Mouse (Mus musculus) heart, adult 18-20 months (tissue): Measurements from ENCODE around the gene Svep1. TPM values are rescaled to one million over a fixed set of nuclear protein-coding genes. Genes with fewer than 3 reads are reported as not detected.

Experiments
- DNase-seq, 2 experiments: peaks; one replicate each; pipeline ENCODE4 v3.0.0; 2021 to 2022; ENCODE audit warnings: mixed read lengths in 1 of 2
- total RNA-seq, 2 experiments: library from RNA; stranded (reverse); gene quantifications; 2 replicates each; pipeline ENCODE4 v1.2.3; 2021

Svep1 gene
- total RNA-seq, 2 experiments from 2014 or later: 3.7 to 3.9 TPM

DNA sequence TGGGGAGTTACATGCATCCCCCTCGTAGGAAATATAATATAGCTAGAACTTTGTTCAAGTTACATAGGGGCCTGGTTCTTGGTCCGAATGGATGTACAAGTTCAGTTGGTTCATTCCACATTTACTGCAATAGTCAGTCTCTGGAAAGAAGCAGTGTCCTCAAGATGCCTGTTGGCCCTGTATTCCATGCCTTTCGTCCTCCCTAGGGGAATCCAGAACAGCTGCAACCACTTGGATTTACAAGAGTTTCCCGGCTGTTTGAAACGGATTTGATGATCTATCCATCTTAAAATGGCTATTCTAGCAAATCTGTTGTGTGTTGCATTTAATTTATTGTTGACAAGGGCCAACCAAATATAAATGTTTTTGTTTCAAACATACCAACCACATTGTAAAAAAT lies 36.2 kb downstream of the Svep1 start:
- peak; percentile 71 to 78 for DNase-seq

DNA sequence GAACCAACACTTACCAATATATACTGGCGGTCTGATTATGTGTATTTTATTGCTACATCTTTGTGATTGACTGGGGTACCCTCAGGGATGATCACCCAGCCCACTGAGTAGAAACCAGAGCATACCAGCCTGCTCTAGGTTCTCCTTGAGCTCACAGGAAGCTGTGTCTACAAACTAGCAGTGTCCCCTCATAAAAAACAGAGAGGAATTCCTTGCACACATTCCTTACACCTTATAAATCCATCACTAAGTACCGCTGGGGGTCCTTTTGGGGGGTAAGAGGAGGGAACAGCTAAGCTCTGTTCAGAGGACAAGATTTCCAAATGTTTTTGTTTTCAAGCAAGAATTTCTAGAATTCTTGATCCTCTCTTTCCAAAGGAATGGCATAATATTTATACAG lies 36.7 kb downstream of the Svep1 start:
- no peak for DNase-seq

DNA sequence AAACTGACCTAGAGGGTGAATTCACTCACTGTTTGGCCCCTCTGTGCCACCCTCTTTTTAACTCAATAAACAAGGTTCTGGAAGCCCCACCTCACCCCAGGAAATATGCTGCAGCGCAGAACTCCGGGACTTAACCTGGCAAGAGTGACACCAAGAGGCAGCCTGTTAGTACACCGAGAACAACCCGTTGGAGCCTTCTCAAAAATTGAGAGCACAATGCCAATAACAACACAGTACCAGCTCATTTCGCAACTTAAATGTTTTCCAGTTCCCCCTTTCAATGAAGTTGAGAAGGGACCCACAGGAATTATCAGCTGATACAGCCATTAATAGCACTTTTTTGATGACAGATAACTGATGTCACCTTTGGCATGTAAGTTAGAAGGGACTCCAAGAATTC lies 38.3 kb downstream of the Svep1 start:
- peak; percentile 53 to 76 for DNase-seq

DNA sequence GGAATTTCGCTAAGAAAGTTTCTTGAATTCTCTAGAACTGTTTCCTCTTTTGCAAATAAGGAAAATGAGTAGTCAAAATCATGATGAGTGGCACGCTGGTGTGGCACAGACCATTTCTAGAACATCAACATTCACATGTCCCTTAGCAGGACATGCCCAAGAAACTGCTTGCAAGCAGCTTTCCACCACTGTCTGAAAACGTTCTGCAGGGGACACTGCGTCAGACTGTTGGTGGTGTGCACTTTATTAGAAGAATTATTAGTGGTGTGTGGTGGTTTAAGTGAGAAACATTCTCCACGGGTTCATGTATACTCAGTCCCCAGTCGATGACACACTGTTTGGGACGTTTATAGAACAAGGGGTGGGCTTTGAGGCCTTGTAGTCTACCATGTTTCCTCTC lies 40.9 kb downstream of the Svep1 start:
- DNase-seq: no peak

DNA sequence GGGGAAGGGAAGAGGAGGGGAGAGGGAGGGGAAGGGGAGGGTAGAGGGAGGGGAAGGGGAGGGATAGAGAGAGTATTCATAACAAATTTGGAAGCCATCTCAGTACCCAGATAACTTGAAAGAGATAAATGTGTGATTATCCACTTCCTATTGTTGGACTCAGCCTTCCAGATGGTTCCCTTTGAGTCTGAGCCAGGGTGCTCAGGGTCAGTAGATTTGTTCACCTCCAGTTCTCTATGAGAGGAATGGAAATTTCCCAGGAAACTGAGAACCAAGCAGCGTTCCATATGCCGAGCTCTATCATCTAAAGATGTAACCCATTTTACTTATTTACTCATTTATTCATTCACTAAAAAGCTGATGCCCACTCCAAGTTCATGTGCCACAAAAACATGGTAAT lies 44.8 kb downstream of the Svep1 start:
- no peak for DNase-seq

DNA sequence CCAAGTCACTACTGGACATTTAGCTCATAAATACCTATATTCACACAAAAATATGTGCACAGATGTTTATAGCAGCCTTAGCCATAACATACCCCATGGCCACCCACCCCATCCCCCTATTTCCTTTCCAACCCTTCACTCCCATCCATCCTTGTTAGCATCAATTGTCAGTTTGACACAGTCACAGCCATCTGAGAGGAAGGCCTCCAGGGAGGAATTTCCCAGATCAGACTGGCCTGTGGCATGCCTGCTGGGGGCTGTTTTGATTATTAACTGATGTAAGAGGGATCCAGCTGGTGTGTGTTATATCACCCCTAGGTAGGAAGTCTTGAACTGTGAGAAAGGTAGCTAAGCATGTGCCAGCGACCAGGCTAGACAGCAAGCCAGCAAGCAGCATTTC lies 47.1 kb downstream of the Svep1 start:
- DNase-seq: no peak

DNA sequence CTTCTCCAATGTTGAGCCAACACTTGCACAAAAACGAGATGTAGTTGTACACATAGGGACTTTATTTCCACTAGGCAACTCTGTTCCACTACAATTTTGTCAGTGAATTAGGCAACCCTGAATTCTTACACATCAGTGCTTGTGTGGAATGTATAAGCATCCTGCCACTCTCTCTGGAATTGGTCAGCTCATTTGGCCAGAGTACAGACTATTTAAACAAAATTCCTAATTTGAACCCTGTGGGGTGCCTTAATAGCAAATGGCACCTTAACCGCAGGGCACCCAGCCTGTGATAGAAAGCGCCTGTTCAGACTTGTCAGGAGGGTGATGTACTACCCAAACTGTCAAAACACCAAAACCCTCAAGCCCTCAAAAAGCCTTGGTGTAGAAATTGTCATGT lies 56.4 kb downstream of the Svep1 start:
- no peak for DNase-seq

DNA sequence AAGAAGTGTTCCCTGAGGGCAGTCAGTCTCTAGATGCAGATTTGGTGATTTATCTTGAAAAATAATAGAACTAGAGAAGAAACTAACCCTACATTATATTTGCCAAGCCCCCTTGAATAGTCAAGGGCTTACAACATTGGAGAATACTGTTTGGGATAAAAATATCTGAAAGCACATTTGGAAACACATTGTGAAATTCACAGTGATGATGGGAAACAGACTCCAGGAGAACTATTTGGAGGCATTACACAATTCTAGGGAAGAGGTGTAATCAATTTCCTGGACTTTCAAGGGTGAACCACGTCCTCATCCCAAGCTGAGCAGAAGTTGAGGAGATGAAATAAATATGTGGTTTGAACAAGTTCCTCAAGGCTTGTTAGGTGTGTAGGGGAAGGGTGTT lies 57.5 kb downstream of the Svep1 start:
- DNase-seq: peak; percentile 6 to 22

DNA sequence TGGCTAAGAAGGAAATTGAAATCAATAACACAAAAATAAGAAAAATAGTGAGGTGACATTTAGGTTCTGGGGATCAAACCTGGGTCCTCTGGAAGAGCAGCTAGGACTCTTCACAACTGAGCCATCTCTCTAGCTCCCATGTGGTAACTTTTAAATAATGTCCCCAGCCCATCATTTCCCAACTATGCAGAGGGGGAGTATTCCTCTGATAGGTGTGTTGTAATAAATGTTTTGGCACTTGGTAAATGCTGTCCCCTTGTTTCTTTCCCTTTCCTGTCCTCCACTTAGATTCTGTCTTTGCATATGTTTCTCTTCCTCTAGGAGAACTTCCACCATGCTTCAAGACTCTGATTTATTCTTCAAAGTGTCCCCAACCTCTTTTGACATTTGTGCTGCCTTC lies 58.1 kb downstream of the Svep1 start:
- no peak for DNase-seq

DNA sequence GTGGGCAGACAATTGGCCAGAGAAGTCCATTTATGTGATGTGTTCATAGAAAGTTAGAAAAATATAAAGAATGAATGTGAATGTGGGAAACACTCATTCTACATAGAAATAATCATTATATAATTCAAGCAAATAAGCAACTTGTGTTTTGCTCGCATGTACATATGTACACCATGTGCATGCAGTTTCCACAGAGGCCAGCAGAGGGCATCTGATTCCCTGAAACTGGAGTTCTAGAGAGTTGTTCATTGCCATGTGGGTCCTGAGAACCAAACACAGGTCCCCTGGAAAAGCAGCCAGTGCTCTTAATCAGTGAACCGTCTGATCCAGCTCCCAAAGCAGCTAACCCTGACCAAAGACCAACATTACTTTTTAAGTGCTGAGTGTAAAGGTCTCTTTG lies 60.0 kb downstream of the Svep1 start:
- DNase-seq: no peak

DNA sequence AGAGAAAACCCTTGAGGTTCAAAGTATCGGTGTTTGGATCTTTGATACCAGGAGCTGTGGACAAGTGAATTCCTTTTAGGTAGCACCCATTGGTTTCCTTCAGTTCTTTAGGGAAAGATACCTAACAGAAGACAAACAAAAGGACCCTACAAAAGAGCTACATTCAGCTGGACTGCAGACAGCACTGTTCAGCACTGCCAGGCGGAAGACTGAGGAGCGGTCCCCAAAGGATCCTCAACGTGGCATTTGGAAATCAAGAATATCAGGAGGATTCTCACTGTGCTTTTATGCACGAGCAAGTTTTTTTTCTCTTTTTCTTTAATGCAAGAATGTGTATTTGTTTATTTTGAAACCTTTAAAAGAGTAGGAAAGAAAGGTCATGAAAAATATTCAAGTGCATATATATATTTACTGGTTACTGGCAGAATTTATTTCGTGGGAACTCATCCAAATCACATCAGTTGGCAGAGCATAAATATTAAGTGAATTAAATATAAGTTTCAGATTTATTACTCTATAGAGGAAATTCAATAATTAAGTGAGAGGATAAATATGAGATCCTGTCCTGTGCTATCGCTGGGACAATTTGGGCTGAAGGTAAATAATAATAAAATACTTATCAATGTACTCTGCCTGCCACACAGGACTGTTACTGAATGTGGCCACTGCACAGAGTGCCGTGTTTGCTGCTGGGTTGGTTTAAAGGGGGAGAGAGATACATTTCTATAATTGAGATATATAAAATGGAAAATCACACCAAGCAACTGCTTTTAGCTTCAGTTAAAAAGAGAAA lies 66.7 kb downstream of the Svep1 start:
- DNase-seq: no peak

DNA sequence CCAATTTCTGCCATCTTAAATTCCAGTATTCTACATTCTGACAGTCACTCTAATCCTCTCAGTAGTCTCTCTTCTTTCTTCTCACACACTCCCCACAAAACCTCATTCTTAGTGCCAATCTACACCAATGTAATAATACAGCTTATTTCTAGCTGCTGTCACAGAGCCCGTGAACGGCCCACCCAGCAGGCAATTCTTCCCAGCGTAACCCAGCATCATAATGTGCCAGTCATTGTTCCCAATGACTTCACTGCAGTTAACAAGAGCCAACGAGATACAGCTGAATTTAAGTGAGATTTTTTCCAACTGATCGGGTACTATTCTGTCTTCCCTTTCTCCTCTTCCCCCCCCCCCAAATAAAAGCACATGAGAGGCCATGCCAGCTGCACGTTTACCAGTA lies 67.4 kb downstream of the Svep1 start:
- DNase-seq: no peak

DNA sequence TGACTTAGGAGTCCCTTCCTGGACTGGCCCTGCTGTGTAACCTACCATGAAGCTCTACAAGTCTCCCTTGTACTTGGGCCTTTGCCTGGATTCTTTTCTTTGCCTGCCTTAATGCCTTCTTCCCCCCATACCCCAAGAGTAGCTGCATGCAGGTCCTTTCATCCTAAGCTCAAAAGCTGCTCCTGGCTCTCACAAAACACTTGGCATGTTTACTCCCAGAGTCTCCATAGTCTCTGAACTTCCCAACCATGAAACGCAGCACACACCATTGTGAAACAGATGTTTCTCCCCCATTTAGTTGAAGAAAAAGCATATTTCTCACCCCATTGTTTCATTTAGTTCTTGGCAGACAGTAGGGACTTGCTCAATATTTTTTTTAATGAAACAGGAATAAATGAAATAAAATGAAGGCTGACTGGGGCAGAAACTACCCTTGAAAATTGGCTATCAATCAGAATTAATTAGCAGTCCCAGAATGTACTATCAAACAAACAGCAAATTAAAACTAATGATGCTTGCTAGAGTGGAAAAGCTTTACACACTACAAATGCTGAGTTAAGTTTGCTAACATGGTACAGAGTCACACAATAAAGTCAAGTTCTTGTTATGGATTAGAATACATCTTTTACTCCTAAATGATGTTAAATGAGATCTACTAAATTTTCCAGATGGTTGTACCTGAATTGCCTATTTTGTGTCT lies 72.9 kb downstream of the Svep1 start:
- no peak for DNase-seq

DNA sequence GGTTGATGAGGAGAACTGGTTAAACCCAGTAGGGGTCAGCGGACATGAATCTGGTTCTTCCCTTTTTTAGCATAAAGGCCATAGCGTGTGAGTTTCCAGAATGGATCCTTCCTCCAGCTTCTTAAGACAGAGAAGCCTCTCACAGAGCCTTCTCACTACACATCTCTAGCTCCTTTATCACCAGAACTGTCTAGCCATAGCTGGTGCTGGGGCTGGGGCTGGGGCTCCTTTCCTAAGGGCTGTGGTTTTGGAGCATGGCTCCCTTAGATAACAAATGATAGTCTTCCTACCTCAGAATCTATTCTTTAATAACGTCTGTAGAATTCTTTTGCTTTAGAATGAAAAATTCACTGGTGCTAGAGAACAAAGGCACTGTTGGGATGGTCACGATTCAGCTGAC lies 76.8 kb downstream of the Svep1 start:
- no peak for DNase-seq

DNA sequence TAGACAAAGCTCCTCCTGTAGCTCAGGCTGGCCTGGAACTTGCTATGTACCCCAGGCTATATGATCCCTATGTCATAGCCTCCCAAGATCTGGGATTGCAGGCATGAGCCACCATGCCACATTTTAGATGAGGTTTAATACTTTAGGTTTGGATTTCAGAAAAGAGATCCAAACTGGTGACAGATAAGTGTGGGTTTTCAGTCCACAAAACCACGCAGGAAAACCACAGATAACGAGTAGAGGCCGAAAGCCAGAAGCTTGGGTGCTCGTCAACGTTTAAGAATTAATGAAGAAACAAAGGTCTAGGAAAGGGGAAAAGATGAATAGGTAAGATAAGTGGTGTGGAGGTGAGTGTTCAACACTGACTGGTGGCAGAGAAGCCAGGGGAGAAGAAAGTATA lies 79.6 kb downstream of the Svep1 start:
- DNase-seq: no peak

DNA sequence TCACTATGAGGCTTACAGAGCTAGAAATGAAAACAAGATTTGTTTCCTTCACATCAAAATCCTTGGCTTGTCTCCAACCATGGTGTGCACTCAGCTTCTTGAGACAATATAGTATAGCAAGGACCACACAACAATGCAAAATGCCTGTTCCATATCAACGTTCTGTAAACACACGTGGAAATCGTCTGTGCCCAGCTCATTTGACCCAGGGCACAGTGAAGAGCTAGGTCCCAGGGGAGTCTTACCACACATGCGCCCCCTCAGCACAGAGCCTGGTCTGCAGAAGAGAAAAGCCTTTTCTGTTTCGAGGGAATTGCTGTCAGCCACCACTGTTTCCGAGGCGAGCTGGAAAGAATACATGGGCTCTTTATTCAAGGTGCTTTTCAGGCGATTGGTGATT lies 91.2 kb downstream of the Svep1 start:
- no peak for DNase-seq

DNA sequence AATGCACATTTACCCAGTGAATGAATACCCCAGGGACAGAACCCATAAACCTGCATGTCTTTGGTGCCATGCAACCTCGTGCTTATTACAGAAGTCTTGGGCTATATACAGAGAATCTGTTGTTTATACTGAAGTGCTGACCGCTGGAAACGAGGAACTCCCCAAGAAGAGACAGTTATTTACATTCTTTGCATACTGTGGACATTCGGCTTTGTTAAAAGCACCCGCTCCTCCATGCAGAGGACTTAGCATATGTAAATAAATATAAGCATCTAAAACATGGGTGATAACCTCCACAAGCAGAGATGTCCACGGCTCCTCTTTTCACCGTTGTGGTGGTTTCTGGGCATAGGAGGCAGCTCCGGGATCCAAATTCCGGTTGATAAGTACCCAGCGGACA lies 95.7 kb downstream of the Svep1 start:
- no peak for DNase-seq

DNA sequence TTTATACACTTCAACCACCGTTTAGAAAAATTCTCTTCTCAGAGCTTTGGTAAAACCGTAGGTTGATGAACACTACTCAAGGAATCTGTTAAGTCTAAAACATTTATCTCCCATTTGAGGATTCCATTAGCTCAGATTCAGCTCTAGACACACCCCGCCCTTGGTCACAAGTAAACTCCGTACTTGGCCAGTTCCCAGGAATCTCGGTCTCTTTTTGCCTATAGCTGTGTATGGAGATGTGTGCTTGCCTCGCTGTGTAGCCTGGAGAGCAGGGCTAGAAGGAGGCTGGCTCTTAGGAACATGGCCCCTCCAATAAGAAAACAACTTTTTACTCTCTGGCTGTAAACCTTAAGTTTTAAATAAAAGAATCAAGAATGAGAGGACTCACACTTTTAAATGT lies 96.9 kb downstream of the Svep1 start:
- DNase-seq: no peak

DNA sequence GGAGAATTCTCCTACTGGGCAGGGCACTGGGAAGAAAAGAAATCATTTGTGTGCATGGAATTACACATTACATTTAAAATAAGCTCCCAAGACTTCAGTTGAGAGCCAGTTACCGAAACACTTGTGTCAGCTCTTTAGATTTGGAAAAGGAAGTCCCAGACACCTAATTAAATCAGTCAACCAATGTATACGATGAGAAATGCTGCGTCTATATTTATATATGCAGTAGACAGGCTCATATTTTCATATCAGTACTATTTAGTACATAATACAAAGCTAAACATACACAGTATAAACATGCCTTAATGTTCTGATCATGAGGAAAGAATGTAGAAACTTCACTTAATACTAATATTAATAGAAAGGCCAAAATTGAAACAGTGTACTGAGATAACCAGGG lies 98.3 kb downstream of the Svep1 start:
- DNase-seq: no peak

DNA sequence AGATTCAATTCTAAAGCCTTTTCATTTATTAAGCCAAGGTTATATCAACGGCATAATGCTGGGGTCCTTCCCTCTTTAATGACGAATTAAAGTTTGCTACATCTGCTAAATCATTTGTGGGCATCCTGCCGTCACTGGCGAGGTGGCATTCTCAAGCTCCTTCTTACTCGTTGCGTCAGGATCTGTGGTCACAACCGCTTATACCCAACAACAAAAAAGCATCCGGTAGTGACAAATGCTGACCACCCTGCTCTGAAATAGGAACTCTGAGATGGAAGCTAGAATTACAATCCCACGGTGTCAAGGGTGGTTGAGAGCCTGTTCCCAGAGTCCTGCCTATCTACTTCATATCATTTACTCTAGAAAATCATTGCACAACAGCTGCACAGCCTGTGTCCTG lies 108.9 kb downstream of the Svep1 start:
- no peak for DNase-seq

DNA sequence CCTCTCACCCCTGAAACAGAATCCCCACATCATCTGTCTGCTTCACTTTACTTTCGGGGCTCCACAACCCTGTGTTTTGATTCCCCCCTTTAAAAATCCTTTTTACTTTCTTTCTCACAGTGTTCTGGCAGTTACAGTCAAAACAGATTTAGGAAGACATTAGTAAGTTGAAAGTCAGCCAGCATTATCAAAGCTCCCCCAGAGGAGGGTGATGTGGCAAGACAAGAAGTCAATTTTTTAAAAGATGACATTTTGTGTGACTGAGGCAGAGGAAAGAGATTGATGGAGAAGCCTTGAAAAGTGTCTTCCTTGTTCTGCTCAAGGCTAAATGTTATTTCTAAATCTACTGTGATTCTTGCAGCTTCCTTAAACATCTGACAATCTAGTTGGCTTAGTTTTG lies 119.9 kb downstream of the Svep1 start:
- DNase-seq: no peak

DNA sequence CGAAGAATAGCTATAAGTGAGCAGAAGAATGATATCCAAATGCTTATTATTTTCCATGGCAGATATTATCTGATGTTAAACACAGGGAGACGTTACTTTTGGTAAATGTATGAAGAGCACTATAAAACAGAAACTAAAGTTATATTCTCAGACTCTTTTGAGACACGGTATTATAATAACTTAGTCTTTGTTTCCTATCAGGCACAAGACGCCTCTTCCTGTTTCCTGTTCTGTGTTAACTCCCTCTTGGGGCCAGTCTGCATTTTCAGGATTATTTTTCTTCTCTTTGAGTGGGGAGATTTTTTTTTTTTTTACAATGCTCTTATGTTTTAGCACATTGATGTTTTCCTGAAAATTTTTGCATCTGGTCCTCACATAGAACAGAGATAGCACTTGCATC lies 120.5 kb downstream of the Svep1 start:
- DNase-seq: peak in 1 of 2 experiments; percentile 15

DNA sequence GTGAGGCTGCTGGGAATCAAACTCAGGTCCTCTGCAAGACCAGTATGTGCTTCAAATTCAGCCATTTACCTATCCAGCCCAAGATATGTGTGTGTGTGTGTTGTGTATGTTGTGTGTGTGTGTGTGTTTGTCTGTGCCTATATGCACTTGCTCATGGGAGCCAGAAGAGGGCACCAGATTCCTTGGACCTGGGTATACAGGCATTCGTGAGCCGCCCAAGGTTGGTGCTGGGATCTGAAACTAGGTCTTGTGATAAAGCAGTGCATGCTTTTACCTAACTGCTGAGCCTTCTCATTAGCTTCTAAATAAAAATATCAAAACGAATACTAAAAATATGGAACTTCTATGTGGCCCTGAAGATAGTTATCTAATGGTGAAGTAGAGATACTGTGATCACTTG lies 121.3 kb downstream of the Svep1 start:
- DNase-seq: no peak

DNA sequence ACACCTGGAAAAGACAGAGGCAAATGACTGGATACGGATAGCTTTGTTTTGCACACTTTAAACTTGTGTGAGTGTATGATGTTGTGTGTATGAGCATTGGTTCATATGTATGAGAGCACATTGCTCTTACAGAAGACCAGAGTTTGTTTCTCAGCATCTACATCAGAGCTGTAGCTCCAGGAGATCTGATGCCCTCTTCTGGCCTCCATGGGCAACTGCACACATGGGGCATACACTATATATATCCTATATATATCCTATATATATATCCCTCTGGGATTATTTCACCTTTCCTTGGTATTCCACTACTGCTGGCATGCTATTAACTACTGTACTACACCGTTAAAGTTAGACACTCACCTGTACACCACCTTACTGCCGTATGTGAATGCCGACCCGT lies 122.5 kb downstream of the Svep1 start:
- no peak for DNase-seq
